Mouse (Mus musculus) gastrocnemius, postnatal 4 days (tissue): ENCODE results near the gene Scn2a. TPM values are rescaled to one million over a fixed set of nuclear protein-coding genes. Genes with fewer than 3 reads are reported as not detected.
"Not testable (repeated sequence)": the region's sequence is repeated elsewhere in the genome, so short reads cannot be mapped to it uniquely, and the experiment has no call there.

Experiments
- DNase-seq, 2 experiments: peaks; one replicate each; pipeline ENCODE4 v3.0.0; 2021 to 2022; ENCODE audit warnings: low spot score in 2 of 2, mixed read lengths in 2 of 2
- total RNA-seq, 2 experiments: library from RNA; stranded (reverse); gene quantifications; 2 replicates each; pipeline ENCODE4 v1.2.3; 2021

Gene Scn2a
- total RNA-seq, 2 experiments from 2014 or later: 1.8 to 2.7 TPM

DNA sequence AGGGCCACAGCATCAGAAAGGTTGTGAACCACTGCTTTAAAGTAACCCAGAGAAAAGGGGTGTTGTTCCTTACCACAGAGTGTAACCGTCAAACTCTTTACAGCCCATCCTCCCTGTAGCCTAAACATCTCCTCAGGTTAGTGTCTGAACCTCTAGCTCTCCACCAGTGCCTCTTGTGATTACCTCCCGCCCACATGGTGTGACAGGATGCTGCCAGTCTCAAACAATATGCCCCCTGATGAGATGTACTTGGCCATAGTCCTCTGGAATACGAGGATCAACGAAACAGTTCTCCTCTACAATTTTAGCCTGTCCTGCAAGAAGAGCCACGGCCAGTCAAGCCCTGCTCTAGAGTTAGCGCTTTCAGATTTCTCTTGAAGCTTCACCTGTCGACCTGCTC, 74.5 kb downstream of the Scn2a start:
- DNase-seq: no peak

GRCm38 (mm10) chr2:65700246-65700645, 79.7 kb downstream of the Scn2a start:
- DNase-seq: no peak

GRCm38 (mm10) chr2:65701175-65701574, 80.6 kb downstream of the Scn2a start:
- no peak for DNase-seq

- DNase-seq: no peak
Observed at GRCm38 (mm10) chr2:65722219-65722800, 101.7 kb downstream of the Scn2a start.

- no peak for DNase-seq
Observed at GRCm38 (mm10) chr2:65745400-65745799, 124.8 kb downstream of the Scn2a start.

DNA sequence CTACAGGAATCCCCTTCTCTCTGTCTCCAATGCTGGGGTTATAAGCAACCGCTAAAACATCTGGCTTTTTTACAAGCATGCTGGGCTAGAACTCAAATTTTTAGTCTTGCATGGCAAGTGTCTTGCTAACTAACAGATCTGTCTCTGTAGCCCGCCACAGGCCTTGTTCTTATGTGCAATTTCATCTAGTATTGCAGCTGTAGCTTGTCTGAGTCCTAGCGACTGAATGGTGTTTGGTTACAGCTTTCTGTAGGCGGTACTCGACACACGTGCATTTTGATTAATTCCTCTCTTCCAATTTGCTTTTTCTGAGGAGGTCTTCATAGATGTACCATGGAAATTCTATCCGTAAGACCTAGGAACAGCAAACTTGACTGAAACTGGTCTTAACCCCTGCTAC, 161.9 kb downstream of the Scn2a start:
- DNase-seq: no peak

GRCm38 (mm10) chr2:65783392-65783791, 162.8 kb downstream of the Scn2a start:
- no peak for DNase-seq

GRCm38 (mm10) chr2:65792516-65792915, 171.9 kb downstream of the Scn2a start:
- no peak for DNase-seq

GRCm38 (mm10) chr2:65793593-65793992, 173.0 kb downstream of the Scn2a start:
- no peak for DNase-seq

DNA sequence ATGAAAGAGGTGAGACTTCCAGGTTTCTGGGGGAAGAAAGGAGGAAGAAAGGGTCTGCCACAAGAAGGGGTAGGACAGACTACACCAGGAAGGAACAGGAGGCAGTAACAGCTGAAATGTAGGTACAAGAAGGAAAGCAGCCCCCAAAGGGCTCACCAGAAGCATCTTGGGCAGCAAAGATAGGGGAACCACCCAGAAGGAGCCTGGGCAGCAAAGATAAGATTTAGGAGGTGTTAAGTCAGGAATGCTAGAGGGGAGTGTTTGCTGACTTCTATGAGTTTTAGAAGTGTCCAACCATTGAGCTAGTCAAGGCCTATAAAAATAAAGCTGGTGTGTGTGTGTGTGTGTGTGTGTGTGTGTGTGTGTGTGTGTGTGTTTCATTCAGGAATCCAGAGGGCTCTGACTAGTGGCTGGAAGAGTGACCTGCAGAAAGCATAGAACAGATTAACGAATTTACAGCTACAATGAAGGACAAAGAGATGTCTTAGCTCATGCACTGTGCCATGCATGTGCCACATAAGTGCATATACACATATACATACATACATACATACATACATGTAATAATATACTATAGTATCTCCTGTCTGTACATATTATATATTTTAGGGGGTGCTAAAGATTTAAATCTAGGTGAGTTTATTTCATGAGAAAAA, 180.6 kb downstream of the Scn2a start:
- DNase-seq: no peak

GRCm38 (mm10) chr2:65806556-65806955, 186.0 kb downstream of the Scn2a start:
- DNase-seq: no peak

GRCm38 (mm10) chr2:65811203-65811602, 190.6 kb downstream of the Scn2a start:
- DNase-seq: not testable (repeated sequence)

Other genes starting within 250 kb of the Scn2a start
- gene Scn3a, start 53.1 kb upstream of the Scn2a start, total RNA-seq: 1 to 10 TPM; 2.4 to 4.6 TPM
- gene Csrnp3, start 225.0 kb downstream of the Scn2a start, total RNA-seq: 1 to 10 TPM; 2.8 to 3.5 TPM